Mouse (Mus musculus) bone marrow, adult 2 months (tissue): ENCODE data around the gene Nab2.

Experiments
- CTCF ChIP-seq: fragments of 200-500 bp; IDR thresholded peaks from 2 replicates; pipeline ENCODE4 v1.5.1; 2011; ENCODE audit warnings: low read length, control low read depth; ENCODE audit not compliant: control insufficient read depth, insufficient read depth
- POLR2A ChIP-seq: fragments of 200-500 bp; IDR thresholded peaks from 2 replicates; pipeline ENCODE4 v1.6.1; 2011; ENCODE audit warnings: low read depth, mild to moderate bottlenecking, control low read depth, low read length, borderline replicate concordance; ENCODE audit not compliant: control insufficient read depth

DNA sequence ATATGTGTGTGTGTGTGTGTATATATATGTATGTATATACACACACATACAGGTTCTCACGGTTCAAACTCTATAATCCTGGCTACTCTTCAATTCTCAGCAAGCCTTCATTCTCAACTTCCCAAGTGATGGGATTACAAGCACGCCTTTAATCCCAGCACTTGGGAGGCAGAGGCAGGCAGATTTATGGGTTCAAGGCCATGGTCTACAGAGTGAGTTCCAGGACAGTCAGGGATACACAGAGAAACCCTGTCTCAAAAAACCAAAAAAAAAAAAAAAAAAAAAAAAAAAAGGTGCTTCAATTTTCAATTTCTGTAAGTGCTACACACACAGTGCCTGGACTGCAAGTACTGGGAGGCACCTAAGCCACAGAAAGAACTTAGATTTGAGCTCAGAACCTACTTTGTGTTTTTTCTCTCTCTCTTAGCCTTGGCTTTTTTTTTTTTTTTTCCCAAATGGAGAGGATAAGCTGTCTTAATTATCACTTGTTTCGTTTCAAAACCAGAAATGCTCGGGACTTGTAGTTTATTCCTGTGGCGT, 7.6 kb upstream of the Nab2 start:
- no peak for TF ChIP-seq POLR2A
- no peak for TF ChIP-seq CTCF
